Mouse (Mus musculus): ENCODE measurements around the gene Olfr71. TPM values are rescaled to one million over a fixed set of nuclear protein-coding genes. Genes with fewer than 3 reads are reported as not detected.

Olfr71 gene
- polyA plus RNA-seq, 1 experiment from 2014 or later, result not detected

- Histone ChIP-seq H3K36me3 (ENCODE audit: control insufficient read depth, insufficient read depth, low read length) (no peaks in the 10 kb centered on the region), H3K27ac (ENCODE audit: low read depth, low read length) (no peak overlapping the region), H3K9me3 (replicated peaks; ENCODE audit: control insufficient read depth, low read length) (no peaks in the 10 kb centered on the region), H3K27me3 (ENCODE audit: control insufficient read depth, insufficient read depth, low read length) (no peaks in the 10 kb centered on the region), H3K4me3 (ENCODE audit: low read depth, low read length) (no peak overlapping the region), H3K4me2 (no peak overlapping the region), H3K9ac (ENCODE audit: low read depth, low read length) (no peak overlapping the region), H3K4me1 (ENCODE audit: control insufficient read depth, insufficient read depth, low read length) (peaks cover 42% of the 10 kb centered on the region)
- no peak for ATAC-seq (replicated peaks; ENCODE audit: insufficient number of reproducible peaks, low FRiP score, low TSS enrichment)
- WGBS (ENCODE audit: insufficient replicate concordance), result 4% methylated on average over 1 of the region's 1 CpGs
These were observed 22.1 kb upstream of the Olfr71 start for GRCm38 (mm10) chr4:43732171-43732570.

- H3K9me3 ChIP-seq (replicated peaks; ENCODE audit: control insufficient read depth, low read length), result no peaks in the 10 kb centered on the region
- no peak overlapping the region for H3K9ac ChIP-seq (ENCODE audit: low read depth, low read length)
- H3K4me1 ChIP-seq (ENCODE audit: control insufficient read depth, insufficient read depth, low read length), result peaks cover 48% of the 10 kb centered on the region
- H3K36me3 ChIP-seq (ENCODE audit: control insufficient read depth, insufficient read depth, low read length), result no peaks in the 10 kb centered on the region
- no peak overlapping the region for H3K27ac ChIP-seq (ENCODE audit: low read depth, low read length)
- H3K4me3 ChIP-seq (ENCODE audit: low read depth, low read length), result no peak overlapping the region
- no peak overlapping the region; the same call in 1 of the 2 replicates for H3K4me2 ChIP-seq
- WGBS (ENCODE audit: insufficient replicate concordance), result 50% methylated on average over 21 of the region's 21 CpGs
- no peak for ATAC-seq (replicated peaks; ENCODE audit: insufficient number of reproducible peaks, low FRiP score, low TSS enrichment)
- H3K27me3 ChIP-seq (ENCODE audit: control insufficient read depth, insufficient read depth, low read length), result no peaks in the 10 kb centered on the region
These were observed 20.8 kb upstream of the Olfr71 start for GRCm38 (mm10) chr4:43730750-43731297.

GRCm38 (mm10) chr4:43729794-43730550, 19.9 kb upstream of the Olfr71 start, which contains the start of gene Spaar:
Spaar (plus strand) TSS chr4:43730034.
- WGBS (ENCODE audit: insufficient replicate concordance), result 31% methylated on average over 14 of the region's 14 CpGs
- peaks cover 48% of the 10 kb centered on the region for H3K4me1 ChIP-seq (ENCODE audit: control insufficient read depth, insufficient read depth, low read length)
- H3K27me3 ChIP-seq (ENCODE audit: control insufficient read depth, insufficient read depth, low read length), result no peaks in the 10 kb centered on the region
- no peak within 1 kb of the TSS for H3K4me3 ChIP-seq (ENCODE audit: low read depth, low read length)
- no peaks in the 10 kb centered on the region for H3K9me3 ChIP-seq (replicated peaks; ENCODE audit: control insufficient read depth, low read length)
- H3K4me2 ChIP-seq, result peak within 1 kb of the TSS; percentile 34
- H3K27ac ChIP-seq (ENCODE audit: low read depth, low read length), result peak within 1 kb of the TSS; percentile 80
- H3K36me3 ChIP-seq (ENCODE audit: control insufficient read depth, insufficient read depth, low read length), result no peaks in the 10 kb centered on the region
- H3K9ac ChIP-seq (ENCODE audit: low read depth, low read length), result 0 out of 2 replicates have a peak within 1 kb of the TSS, but pooled peaks have one; percentile 56
- ATAC-seq (replicated peaks; ENCODE audit: insufficient number of reproducible peaks, low FRiP score, low TSS enrichment), result no peak

GRCm38 (mm10) chr4:43729126-43729525, 19.1 kb upstream of the Olfr71 start:
- H3K9me3 ChIP-seq (replicated peaks; ENCODE audit: control insufficient read depth, low read length), result no peaks in the 10 kb centered on the region
- 41% methylated on average over 3 of the region's 3 CpGs for WGBS (ENCODE audit: insufficient replicate concordance)
- H3K36me3 ChIP-seq (ENCODE audit: control insufficient read depth, insufficient read depth, low read length), result no peaks in the 10 kb centered on the region
- H3K9ac ChIP-seq (ENCODE audit: low read depth, low read length), result no peak overlapping the region
- ATAC-seq (replicated peaks; ENCODE audit: insufficient number of reproducible peaks, low FRiP score, low TSS enrichment), result no peak
- H3K27me3 ChIP-seq (ENCODE audit: control insufficient read depth, insufficient read depth, low read length), result no peaks in the 10 kb centered on the region
- peaks cover 48% of the 10 kb centered on the region for H3K4me1 ChIP-seq (ENCODE audit: control insufficient read depth, insufficient read depth, low read length)
- no peak overlapping the region for H3K4me3 ChIP-seq (ENCODE audit: low read depth, low read length)
- H3K27ac ChIP-seq (ENCODE audit: low read depth, low read length), result peak overlapping the region; percentile 80
- H3K4me2 ChIP-seq, result no peak overlapping the region

GRCm38 (mm10) chr4:43728576-43728954, 18.5 kb upstream of the Olfr71 start:
- WGBS (ENCODE audit: insufficient replicate concordance), result 17% methylated on average over 5 of the region's 5 CpGs
- peak overlapping the region; percentile 27; the same call in 1 of the 2 replicates for H3K4me2 ChIP-seq
- H3K9ac ChIP-seq (ENCODE audit: low read depth, low read length), result 0 out of 2 replicates have a peak overlapping the region, but pooled peaks have one; percentile 56
- H3K36me3 ChIP-seq (ENCODE audit: control insufficient read depth, insufficient read depth, low read length), result no peaks in the 10 kb centered on the region
- H3K4me1 ChIP-seq (ENCODE audit: control insufficient read depth, insufficient read depth, low read length), result peaks cover 48% of the 10 kb centered on the region
- no peaks in the 10 kb centered on the region for H3K9me3 ChIP-seq (replicated peaks; ENCODE audit: control insufficient read depth, low read length)
- H3K27me3 ChIP-seq (ENCODE audit: control insufficient read depth, insufficient read depth, low read length), result no peaks in the 10 kb centered on the region
- peak overlapping the region; percentile 80 for H3K27ac ChIP-seq (ENCODE audit: low read depth, low read length)
- ATAC-seq (replicated peaks; ENCODE audit: insufficient number of reproducible peaks, low FRiP score, low TSS enrichment), result peak; percentile 11; the same call in 1 of the 2 replicates
- no peak overlapping the region for H3K4me3 ChIP-seq (ENCODE audit: low read depth, low read length)

GRCm38 (mm10) chr4:43727718-43728575, 17.9 kb upstream of the Olfr71 start:
- peak overlapping the region; percentile 22; the same call in 1 of the 2 replicates for H3K4me2 ChIP-seq
- peak overlapping the region; percentile 80 for H3K27ac ChIP-seq (ENCODE audit: low read depth, low read length)
- H3K36me3 ChIP-seq (ENCODE audit: control insufficient read depth, insufficient read depth, low read length), result no peaks in the 10 kb centered on the region
- H3K9ac ChIP-seq (ENCODE audit: low read depth, low read length), result no peak overlapping the region
- no peaks in the 10 kb centered on the region for H3K9me3 ChIP-seq (replicated peaks; ENCODE audit: control insufficient read depth, low read length)
- H3K4me3 ChIP-seq (ENCODE audit: low read depth, low read length), result no peak overlapping the region
- no peaks in the 10 kb centered on the region for H3K27me3 ChIP-seq (ENCODE audit: control insufficient read depth, insufficient read depth, low read length)
- H3K4me1 ChIP-seq (ENCODE audit: control insufficient read depth, insufficient read depth, low read length), result peaks cover 43% of the 10 kb centered on the region
- ATAC-seq (replicated peaks; ENCODE audit: insufficient number of reproducible peaks, low FRiP score, low TSS enrichment), result no peak
- WGBS (ENCODE audit: insufficient replicate concordance), result 43% methylated on average over 7 of the region's 7 CpGs

- no peaks in the 10 kb centered on the region for H3K27me3 ChIP-seq (ENCODE audit: control insufficient read depth, insufficient read depth, low read length)
- H3K27ac ChIP-seq (ENCODE audit: low read depth, low read length), result peak within 1 kb of the TSS; percentile 80
- peak; percentile 41; the same call in 1 of the 2 replicates for ATAC-seq (replicated peaks; ENCODE audit: insufficient number of reproducible peaks, low FRiP score, low TSS enrichment)
- peaks cover 42% of the 10 kb centered on the region for H3K4me1 ChIP-seq (ENCODE audit: control insufficient read depth, insufficient read depth, low read length)
- no peaks in the 10 kb centered on the region for H3K36me3 ChIP-seq (ENCODE audit: control insufficient read depth, insufficient read depth, low read length)
- 14% methylated on average over 3 of the region's 3 CpGs for WGBS (ENCODE audit: insufficient replicate concordance)
- no peak within 1 kb of the TSS for H3K4me3 ChIP-seq (ENCODE audit: low read depth, low read length)
- H3K9me3 ChIP-seq (replicated peaks; ENCODE audit: control insufficient read depth, low read length), result no peaks in the 10 kb centered on the region
- H3K4me2 ChIP-seq, result no peak within 1 kb of the TSS
- no peak within 1 kb of the TSS for H3K9ac ChIP-seq (ENCODE audit: low read depth, low read length)
These were observed 16.9 kb upstream of the Olfr71 start, which contains the start of gene Hrct1 for GRCm38 (mm10) chr4:43726995-43727394. Hrct1 (plus strand) TSS chr4:43727188.

GRCm38 (mm10) chr4:43726228-43726993, 16.4 kb upstream of the Olfr71 start:
- peaks cover 42% of the 10 kb centered on the region for H3K4me1 ChIP-seq (ENCODE audit: control insufficient read depth, insufficient read depth, low read length)
- no peak overlapping the region for H3K4me3 ChIP-seq (ENCODE audit: low read depth, low read length)
- H3K9ac ChIP-seq (ENCODE audit: low read depth, low read length), result no peak overlapping the region
- H3K4me2 ChIP-seq, result no peak overlapping the region
- H3K27me3 ChIP-seq (ENCODE audit: control insufficient read depth, insufficient read depth, low read length), result no peaks in the 10 kb centered on the region
- H3K36me3 ChIP-seq (ENCODE audit: control insufficient read depth, insufficient read depth, low read length), result no peaks in the 10 kb centered on the region
- no peak overlapping the region for H3K27ac ChIP-seq (ENCODE audit: low read depth, low read length)
- no peak for ATAC-seq (replicated peaks; ENCODE audit: insufficient number of reproducible peaks, low FRiP score, low TSS enrichment)
- WGBS (ENCODE audit: insufficient replicate concordance), result 41% methylated on average over 12 of the region's 12 CpGs
- no peaks in the 10 kb centered on the region for H3K9me3 ChIP-seq (replicated peaks; ENCODE audit: control insufficient read depth, low read length)

Data from heart, embryonic 11.5 days (tissue).